Mouse (Mus musculus) testis, adult 2 months (tissue): ENCODE data around the gene Pcnx. TPM values are rescaled to one million over a fixed set of nuclear protein-coding genes. Genes with fewer than 3 reads are reported as not detected.

Experiments
- H3K27ac ChIP-seq: fragments of 200-500 bp; 2 replicates; pipeline ENCODE4 v1.5.1; 2012; ENCODE audit warnings: low read depth, low read length; ENCODE audit not compliant: control insufficient read depth, insufficient read depth
- H3K27me3 ChIP-seq: fragments of 200-500 bp; 2 replicates; pipeline ENCODE4 v1.6.1; 2012; ENCODE audit warnings: mild to moderate bottlenecking, low read length, moderate library complexity; ENCODE audit not compliant: control insufficient read depth, insufficient read depth
- H3K36me3 ChIP-seq: fragments of 200-500 bp; 2 replicates; pipeline ENCODE4 v1.6.1; 2012; ENCODE audit warnings: mild to moderate bottlenecking, low read length; ENCODE audit not compliant: control insufficient read depth, insufficient read depth
- H3K4me1 ChIP-seq: fragments of 200-500 bp; 2 replicates; pipeline ENCODE4 v1.6.1; 2012; ENCODE audit warnings: low read length; ENCODE audit not compliant: control insufficient read depth, insufficient read depth
- H3K4me3 ChIP-seq: fragments of 200-500 bp; 2 replicates; pipeline ENCODE4 v1.5.1; 2012; ENCODE audit warnings: low read depth, mild to moderate bottlenecking, low read length, moderate library complexity, mixed read lengths; ENCODE audit not compliant: control insufficient read depth
- CTCF ChIP-seq: fragments of 200-500 bp; IDR thresholded peaks from 2 replicates; pipeline ENCODE4 v1.5.1; 2012; ENCODE audit warnings: low read depth, mild to moderate bottlenecking, inconsistent platforms, low read length, moderate library complexity; ENCODE audit not compliant: control insufficient read depth, insufficient read depth, insufficient replicate concordance
- POLR2A ChIP-seq: fragments of 200-500 bp; IDR thresholded peaks from 2 replicates; pipeline ENCODE4 v1.6.1; 2012; ENCODE audit warnings: low read depth, mild to moderate bottlenecking, inconsistent platforms, low read length, moderate library complexity; ENCODE audit not compliant: control insufficient read depth
- polyA plus RNA-seq: library from polyadenylated mRNA; depleted of rRNA; stranded (reverse); fragments of >200 nt; gene quantifications from 2 replicates; pipeline ENCODE4 v1.2.3, GENCODE M21; 2012

Gene Pcnx
- polyA plus RNA-seq, 1 experiment: 54.2 TPM

DNA sequence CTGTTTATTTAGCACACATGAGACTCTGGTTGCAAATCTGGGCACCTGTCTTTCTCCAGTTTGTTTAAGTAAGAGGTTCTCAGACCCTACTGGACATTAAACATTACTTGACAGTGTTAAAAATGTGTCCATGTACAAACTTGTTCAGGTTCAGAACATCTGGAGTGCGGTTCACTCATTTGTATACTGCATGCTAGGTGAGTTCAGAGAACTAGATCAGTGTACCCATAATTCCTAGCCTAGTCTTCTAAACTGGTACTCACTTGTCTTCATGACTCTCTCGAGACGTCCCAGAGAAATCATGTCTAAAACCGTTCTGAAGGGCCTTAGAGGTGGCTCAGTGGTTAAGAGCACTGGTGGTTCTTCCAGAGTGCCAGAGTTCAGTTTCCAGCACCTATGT, 4.1 kb downstream of the Pcnx start:
- H3K27me3 ChIP-seq: no peaks in the 10 kb centered on the region
- H3K4me1 ChIP-seq: peaks cover 10% of the 10 kb centered on the region
- no peak overlapping the region for H3K4me3 ChIP-seq
- no peak for TF ChIP-seq CTCF
- no peak for TF ChIP-seq POLR2A
- H3K27ac ChIP-seq: no peak overlapping the region
- H3K36me3 ChIP-seq: no peaks in the 10 kb centered on the region

DNA sequence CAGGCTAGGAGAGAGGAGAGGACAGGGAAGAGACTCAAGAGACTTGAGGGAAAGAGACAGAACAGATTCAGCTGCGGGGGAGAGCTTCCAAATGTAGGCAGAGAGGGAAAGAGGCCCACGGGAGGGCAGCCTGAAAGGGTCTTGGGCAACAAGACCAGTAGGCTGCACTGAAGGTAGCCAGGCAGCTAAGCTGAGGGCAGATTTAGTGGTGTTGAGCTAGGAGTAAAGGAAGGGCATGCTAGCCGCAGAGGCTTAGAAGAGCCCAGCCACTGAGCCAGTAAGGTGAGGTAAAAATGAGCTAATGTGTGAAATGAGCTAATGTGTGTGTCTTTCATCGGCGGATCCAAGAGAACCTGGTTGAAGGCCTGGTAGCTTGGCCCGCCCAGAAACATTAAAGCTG, 5.4 kb downstream of the Pcnx start:
- no peak for TF ChIP-seq CTCF
- no peak for TF ChIP-seq POLR2A
- Histone ChIP-seq H3K4me3 (no peak overlapping the region), H3K27ac (no peak overlapping the region), H3K27me3 (no peaks in the 10 kb centered on the region), H3K36me3 (no peaks in the 10 kb centered on the region), H3K4me1 (peaks cover 10% of the 10 kb centered on the region)

DNA sequence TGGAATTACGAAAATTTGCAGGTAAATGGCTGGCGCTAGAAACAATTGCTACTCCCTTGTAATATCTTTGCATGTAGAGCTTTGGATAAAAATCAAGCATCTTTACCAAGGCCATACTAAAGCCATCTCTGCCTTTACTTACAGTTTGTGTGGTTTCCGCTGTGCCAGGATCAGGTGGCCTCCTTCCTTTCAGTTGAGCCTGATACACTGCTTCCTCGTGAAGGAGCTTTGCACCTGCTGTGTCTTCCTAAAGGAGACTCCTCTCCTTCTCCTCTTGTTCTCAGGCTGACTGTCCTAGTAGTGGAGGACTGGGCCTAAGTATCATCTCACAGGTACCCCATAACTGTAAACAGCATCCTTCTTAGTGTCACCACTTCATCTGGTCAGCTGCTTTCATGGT, 7.5 kb downstream of the Pcnx start:
- peaks cover 2% of the 10 kb centered on the region for H3K4me1 ChIP-seq
- no peaks in the 10 kb centered on the region for H3K36me3 ChIP-seq
- no peaks in the 10 kb centered on the region for H3K27me3 ChIP-seq
- no peak overlapping the region for H3K4me3 ChIP-seq
- no peak overlapping the region for H3K27ac ChIP-seq
- TF ChIP-seq CTCF (no peak), POLR2A (no peak)

DNA sequence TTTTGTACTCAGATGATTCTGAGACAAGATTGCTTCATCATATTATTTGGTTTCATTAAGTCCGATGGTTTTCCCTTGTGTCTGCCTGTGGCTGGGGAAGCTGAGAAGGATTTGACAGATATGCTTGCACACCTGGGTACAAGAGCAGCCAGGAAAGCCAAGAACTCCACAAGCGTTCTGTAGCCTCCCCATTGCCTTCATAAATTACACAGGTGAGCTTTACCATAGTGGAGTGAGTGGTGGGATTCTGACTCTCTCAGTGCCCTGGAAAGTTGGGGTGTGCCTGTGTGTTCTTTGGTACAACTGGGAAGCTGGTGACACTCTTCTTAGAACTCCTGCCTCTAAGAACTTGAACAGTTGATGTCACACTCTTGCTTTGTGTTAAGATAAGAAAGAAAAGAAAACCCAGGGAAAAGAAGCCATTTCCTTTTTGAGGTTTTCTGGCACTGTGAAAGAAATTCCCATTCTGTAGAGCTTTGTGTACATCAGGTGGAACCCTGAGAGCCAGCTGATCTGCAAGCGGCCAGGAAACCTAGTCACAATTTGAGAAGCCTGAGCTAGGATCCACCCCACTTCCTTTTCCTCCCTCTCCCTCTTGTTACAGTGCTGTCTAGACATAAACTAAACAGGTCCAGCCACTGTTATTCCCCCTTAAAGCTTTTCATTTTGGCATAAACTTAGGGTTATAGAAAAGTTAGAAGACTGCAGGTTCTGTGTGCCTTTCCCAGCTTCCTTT, 9.6 kb downstream of the Pcnx start:
- Histone ChIP-seq H3K27me3 (no peaks in the 10 kb centered on the region), H3K4me1 (no peaks in the 10 kb centered on the region), H3K4me3 (no peak overlapping the region), H3K27ac (no peak overlapping the region), H3K36me3 (no peaks in the 10 kb centered on the region)
- no peak for TF ChIP-seq CTCF
- TF ChIP-seq POLR2A: no peak

DNA sequence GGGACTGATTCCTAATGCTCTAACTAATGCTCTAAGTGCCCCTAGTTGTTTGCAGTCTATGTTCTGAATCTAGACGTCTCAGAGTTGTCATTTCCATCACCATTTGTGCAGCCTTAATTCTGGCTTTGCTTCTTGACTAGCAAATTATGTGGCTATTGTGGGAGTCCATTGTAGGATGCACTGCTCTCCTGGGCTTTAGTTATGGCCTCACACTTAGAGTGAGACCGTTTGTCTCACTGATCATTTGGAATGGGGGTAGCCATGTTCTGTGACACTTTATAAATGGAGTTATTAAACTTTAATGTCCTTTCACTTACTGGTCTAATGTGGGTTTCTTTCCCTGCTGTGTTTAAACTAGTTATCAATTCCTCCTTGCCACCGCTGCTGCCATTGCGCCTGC, 13.5 kb downstream of the Pcnx start:
- Histone ChIP-seq H3K4me1 (no peaks in the 10 kb centered on the region), H3K4me3 (no peak overlapping the region), H3K27me3 (no peaks in the 10 kb centered on the region), H3K27ac (no peak overlapping the region), H3K36me3 (no peaks in the 10 kb centered on the region)
- TF ChIP-seq CTCF: no peak
- TF ChIP-seq POLR2A: no peak

DNA sequence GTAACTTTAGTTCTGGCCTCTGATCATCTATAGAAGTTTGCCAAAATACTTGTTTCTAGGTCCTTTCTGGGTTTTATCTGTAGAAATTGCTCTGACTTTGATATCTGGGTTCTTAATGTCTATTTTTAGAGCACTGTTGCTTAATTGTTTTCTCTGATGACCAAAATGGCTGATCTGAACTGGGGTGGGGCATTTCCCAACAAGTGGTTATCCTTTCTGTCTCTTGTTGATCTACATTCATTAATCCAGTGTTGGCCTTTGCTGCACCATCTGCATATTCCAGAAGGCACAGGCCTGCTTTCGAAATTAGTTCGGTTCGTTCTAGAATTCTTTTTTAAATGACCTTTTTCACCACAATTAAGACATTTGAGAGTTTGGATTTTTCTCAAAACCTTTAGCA, 20.3 kb downstream of the Pcnx start:
- no peak overlapping the region for H3K4me3 ChIP-seq
- no peak overlapping the region for H3K27ac ChIP-seq
- H3K36me3 ChIP-seq: no peaks in the 10 kb centered on the region
- no peaks in the 10 kb centered on the region for H3K27me3 ChIP-seq
- TF ChIP-seq POLR2A (no peak), CTCF (no peak)
- no peaks in the 10 kb centered on the region for H3K4me1 ChIP-seq

DNA sequence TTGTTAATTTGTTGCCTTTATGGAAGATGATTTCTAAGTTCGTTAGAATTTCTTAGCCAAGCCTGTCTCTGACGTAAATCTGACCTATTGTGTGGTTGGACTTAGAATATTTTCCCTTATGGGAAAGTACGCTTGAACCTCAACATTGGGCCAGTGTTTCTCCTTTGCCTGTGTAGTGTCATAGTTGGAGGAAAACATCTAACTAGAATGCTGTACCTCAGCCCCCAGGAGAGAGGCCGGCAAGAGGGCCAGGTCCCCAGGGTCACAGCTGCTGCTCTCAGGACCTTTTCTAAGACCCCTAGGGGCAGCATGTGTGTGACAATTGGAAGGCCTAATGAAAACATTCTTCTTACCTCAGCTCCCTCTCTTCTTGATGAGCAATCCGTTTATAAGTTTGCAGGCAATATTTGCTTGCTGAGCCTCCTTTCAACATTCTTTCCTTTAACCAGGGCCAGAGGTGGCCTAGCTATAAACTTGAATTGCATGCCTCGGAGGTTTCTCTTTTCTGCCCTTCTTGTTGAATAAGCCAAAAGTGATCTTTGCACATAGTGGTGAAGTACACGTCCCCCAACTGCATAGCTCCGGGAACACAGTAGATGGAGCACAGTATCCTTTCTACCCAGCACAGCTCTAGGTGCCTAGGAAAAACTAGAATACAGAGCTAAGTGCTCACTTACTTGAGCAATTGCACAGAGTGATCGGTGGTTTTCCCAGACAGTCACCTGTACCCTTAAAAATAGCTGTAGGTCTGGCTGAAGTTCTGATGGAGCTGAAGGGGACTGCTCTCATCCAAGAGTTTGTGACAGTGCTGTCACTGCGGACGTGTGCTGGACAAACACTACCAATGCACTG, 23.7 kb downstream of the Pcnx start:
- no peaks in the 10 kb centered on the region for H3K27me3 ChIP-seq
- no peak overlapping the region for H3K27ac ChIP-seq
- no peaks in the 10 kb centered on the region for H3K36me3 ChIP-seq
- H3K4me3 ChIP-seq: no peak overlapping the region
- no peak for TF ChIP-seq POLR2A
- H3K4me1 ChIP-seq: no peaks in the 10 kb centered on the region

DNA sequence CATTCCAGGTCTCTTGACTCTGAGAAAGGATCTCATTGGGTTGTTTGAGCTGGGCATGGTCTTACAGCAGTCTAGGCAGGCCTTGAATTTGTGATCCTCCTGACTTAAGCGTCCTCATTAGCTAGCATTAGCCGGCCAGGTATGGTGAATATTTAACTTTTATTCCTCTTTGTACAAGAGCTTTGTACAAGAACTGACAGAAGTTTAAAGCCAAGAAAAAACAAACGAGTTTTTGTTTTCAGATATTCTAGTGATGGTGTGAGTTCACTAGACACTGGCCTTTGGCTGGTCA, 24.2 kb downstream of the Pcnx start:
- TF ChIP-seq CTCF: no peak
- TF ChIP-seq POLR2A: no peak
- no peak overlapping the region for H3K27ac ChIP-seq
- H3K36me3 ChIP-seq: no peaks in the 10 kb centered on the region
- H3K27me3 ChIP-seq: no peaks in the 10 kb centered on the region
- no peaks in the 10 kb centered on the region for H3K4me1 ChIP-seq
- no peak overlapping the region for H3K4me3 ChIP-seq
